Mouse (Mus musculus): ENCODE measurements around the gene 4833423E24Rik.

DNA sequence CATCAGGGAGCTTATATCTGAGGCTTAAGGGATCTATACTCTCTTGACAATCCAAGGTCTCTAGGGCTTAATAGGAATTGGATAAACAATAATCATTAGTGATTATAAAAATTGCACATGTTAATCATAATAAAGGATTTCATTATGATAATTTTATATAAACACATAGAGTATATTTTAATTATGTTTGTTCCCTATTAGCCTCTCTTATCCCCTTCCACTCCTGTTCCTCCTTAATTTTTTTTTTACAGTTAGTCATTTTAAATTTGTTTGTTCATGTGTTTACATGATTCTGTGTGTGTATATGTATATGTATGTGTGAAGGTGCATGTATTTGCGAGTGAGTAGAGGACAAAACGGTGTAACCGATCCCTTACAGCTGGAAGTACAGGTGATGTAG, 82.5 kb downstream of the 4833423E24Rik start, which contains the start of gene Olfr994:
- TF ChIP-seq CTCF (IDR thresholded peaks at IDR 0.05; ENCODE audit: low read depth) (no peak), EP300 (optimal IDR thresholded peaks at IDR 0.05) (no peak)

Measured in stomach, postnatal 0 days (tissue).